Mouse (Mus musculus): ENCODE data around the gene Sdf2l1.

Gene Sdf2l1

DNA sequence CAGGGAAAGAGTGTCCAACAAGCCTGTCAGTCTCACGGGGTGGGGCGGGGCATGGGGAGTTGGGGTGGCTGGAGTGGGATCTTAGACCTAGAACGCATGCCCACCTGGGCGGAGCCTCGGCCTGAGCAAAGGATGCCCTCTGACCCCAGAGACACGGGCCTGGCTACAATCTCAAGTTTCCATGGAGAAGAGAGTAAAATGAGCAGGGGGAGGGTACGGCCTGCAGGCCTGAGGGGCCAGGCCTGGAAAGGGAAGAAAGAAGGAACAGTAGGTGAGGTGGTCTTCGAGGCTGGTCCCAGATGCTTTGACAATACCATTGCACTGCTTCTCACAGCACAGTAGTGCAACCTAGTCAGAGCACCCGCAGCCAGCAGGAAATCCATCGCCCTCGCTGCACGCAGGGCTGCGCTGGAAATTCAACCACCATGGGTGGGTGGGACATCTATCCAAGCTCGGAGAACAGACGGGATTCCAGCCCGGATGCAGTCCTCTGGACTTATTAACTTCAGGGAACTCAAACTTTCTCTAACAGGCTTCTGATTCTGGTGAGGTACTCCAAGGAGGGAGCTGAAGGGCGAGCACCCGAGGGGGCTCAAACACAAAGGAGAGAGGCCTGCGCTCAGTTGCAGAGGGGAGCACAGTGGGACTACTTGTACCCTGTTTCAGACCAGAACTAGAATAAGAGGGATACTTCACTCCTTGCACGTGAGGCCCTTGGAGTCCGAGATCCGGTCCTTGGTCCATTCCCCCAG lies 7.9 kb downstream of the Sdf2l1 start:
- DNase-seq (ENCODE audit: low read depth, low spot score) = no peak

GRCm38 (mm10) chr16:17121569-17121968 lies 10.6 kb downstream of the Sdf2l1 start:
- DNase-seq (ENCODE audit: low read depth, low spot score) = no peak

- no peak for DNase-seq (ENCODE audit: low read depth, low spot score)
These were observed 14.8 kb downstream of the Sdf2l1 start for GRCm38 (mm10) chr16:17117309-17117799.

DNA sequence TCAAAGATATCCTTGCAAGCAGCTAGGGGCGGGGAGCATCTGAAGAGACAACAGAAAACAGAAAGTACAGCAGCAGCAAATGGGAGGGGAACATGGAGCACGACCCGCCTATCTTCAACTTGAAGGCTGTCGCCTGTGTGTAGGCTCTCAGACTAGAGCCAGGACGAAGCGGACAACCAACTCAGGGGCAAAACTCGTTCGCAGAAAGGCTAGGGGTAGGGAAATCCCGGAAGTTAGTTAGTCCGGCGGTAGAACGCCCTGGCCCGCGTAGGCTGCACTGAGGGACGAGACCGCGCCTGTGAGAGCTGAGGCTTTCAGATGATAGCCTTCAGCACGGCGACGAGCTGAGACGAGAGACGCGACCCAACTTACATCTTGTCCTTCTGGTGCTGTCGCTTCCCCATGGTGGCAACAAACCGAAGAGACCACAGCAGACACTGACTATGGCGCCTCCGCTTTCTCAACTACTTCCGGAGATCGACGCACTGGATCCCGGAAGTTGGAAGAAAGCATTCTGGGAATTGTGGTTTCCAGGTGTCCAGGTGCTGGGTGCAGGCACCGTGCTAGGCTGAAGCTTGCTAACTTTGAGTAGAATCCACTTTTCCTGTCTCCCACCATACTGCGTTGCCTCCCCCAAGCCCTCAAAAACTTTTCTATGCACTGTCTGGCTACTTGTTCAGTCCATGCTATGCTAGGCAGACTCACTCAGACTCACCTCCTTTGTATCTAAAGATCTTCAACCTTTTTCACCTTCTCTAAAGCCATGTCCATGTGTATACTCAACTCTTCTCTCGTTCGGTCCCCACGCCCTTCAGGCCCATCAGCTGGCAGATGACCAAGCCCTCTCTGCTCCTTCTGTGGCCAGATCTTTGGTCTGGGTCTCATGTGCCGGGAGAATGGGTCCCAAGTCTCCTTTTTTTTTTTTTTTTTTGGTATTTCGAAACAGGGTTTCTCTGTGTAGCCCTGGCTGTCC lies 21.1 kb downstream of the Sdf2l1 start, which contains the start of gene Ppil2:
Gene Ppil2 (minus strand): TSS at position 487 of the 973 bp plus-strand sequence.
- peak; percentile 52 for DNase-seq (ENCODE audit: low read depth, low spot score)

- DNase-seq (ENCODE audit: low read depth, low spot score) = no peak
These were observed 27.6 kb downstream of the Sdf2l1 start for GRCm38 (mm10) chr16:17104600-17104999.

DNA sequence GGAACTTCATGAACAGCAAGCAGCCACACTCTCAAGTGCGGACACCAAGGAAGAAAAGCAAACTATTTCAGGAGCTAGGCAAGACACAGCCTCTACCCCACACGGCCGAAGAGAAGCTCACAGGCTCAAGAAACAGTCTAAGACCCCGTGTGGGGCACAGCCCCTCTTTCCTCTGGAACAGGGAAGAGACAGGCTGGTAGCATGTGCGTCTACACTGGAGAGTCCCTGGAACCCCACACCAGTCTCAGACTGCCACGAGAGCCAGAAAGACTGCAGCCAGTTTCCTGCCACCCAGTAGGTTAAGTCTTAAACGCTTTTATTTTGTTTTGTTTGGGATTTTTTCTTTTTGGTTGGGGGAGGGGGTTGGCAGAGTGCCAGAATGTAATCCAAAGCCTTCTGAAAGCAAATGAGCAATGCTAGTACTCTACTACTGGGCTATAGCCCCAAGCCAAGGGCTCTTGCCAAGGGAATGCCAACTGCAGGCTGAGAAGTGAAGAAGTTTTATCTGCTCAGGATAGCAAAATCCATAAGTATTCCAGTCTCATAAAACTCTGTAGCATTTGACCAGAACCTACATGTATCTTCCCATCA lies 29.5 kb downstream of the Sdf2l1 start:
- DNase-seq (ENCODE audit: low read depth, low spot score) = no peak

DNA sequence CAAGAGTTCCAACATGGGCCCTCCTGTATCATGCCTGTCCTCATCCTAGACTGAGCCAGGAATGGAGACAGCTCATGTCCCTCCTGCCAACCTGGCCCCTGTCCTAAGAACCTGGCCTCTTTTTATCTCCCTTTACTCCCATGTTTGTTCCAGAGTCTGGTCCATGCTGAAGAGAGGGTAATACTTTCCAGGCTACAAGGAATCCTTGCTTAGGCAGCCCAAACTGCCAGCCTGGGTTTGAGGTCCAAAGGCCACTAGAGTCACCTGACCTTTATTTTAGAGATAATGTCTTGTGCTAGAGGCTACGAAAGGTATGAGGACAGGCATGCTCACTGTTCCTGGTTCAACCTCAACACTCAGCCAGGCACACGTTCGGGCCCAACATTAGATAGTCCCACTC lies 35.2 kb downstream of the Sdf2l1 start:
- no peak for DNase-seq (ENCODE audit: low read depth, low spot score)

DNA sequence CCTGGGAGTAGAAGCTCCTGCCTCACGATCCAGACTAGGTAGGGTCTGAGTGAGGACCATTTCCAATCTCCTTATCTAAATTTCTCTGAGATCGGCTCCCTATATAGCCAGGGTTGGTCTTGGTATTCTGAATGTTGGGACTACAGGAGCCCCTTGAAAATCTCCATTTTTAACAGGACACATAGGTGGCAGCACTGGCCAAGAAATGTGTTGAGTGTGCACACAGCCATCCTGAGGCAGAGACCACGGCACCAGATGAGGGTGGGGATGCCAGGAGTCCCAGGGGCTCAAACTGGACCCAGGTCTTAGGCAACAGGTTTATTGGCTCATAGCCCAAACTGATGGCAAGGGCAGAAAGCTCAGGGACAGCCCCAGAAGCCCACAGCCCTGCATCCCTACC lies 43.8 kb downstream of the Sdf2l1 start:
- DNase-seq (ENCODE audit: low read depth, low spot score) = no peak

DNA sequence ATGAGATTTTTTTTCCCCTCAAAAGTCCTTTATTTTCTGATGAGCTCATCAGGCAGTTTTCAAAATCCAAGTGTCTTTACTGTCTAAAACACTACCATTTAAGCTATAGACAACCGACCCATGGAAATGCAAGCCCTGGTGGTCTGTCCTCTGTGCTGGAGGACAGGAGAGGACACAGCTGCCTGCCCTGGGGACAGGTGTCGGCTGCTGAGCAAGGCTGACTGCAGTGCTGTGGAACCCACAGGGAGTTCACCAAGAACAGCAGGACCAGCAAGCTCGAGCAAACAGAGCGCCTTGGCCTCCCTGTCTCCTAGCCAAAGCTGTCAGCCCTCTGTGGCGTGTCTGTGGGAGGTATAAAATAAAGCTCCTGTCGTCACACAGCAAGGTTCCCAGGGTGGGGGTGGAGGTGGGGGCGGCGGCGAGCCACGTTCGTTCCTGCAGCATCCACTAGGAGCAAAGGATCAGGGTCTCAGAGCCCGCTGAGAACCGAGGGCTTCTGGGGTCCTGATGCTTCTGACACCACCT lies 45.5 kb downstream of the Sdf2l1 start:
- DNase-seq (ENCODE audit: low read depth, low spot score) = no peak

DNA sequence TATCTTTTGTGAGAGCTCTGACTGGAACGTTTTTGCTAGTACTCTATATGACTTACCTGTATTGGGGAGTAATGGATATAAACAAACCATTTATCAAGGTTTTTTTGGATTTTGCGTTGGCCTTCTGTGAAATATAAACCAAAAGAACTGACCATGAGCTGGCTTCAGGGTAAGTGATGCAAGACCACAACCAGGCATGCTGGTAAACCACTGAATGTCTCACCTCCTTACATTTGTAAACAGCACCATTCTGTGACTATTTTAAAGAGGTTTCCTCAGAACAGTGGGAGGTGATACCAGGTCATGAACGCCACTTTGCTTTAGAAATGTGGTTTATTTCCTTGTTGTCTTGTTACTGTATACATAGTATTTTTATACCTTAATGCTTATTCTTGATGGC lies 45.9 kb downstream of the Sdf2l1 start:
- no peak for DNase-seq (ENCODE audit: low read depth, low spot score)

DNA sequence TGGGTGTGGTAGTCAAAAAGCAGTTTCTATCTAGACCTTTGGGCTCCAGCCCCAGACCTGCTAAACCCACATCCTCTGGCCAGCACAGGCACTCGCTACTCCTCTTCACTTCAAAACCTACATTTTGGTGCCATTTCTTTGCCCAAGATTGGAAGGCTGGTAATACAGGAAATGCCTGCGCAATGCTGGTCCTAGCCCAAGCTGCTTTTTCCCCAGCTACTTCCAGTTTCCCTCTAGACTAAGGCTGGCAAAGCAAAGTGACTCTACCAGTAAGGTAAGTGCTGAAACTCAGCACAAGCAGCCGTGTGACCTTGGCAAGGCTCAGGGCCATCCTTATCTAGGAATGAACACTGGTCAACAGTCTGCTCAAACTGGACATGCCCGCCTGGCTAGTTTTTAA lies 46.5 kb downstream of the Sdf2l1 start:
- DNase-seq (ENCODE audit: low read depth, low spot score) = no peak

- no peak for DNase-seq (ENCODE audit: low read depth, low spot score)
These were observed 49.9 kb downstream of the Sdf2l1 start for GRCm38 (mm10) chr16:17082121-17082792.

Measured in WW6 (cell line).